Mouse (Mus musculus) layer of hippocampus, adult 9-11 months (tissue): ENCODE data around the gene Pstpip1.
A peak's percentile ranks its signal among the peaks of the same experiment; 100 is the strongest.

Experiments used
- DNase-seq: peaks from one replicate; pipeline ENCODE4 v3.0.0; 2022

Pstpip1 gene

GRCm38 (mm10) chr9:56151745-56152481, 62.2 kb downstream of the Pstpip1 start:
- DNase-seq = peak; percentile 56

GRCm38 (mm10) chr9:56152482-56153007, 62.8 kb downstream of the Pstpip1 start:
- DNase-seq = no peak

GRCm38 (mm10) chr9:56154572-56154971, 64.8 kb downstream of the Pstpip1 start:
- DNase-seq = no peak

GRCm38 (mm10) chr9:56158077-56158476, 68.3 kb downstream of the Pstpip1 start:
- no peak for DNase-seq

GRCm38 (mm10) chr9:56159456-56159855, 69.7 kb downstream of the Pstpip1 start:
- no peak for DNase-seq

- peak; percentile 93 for DNase-seq
Measured at GRCm38 (mm10) chr9:56160341-56161141, 70.8 kb downstream of the Pstpip1 start.

- no peak for DNase-seq
Measured at GRCm38 (mm10) chr9:56165377-56165776, 75.6 kb downstream of the Pstpip1 start, which contains the start of gene Tspan3. TSS of gene Tspan3 (minus strand) at chr9:56165477.

- no peak for DNase-seq
Measured at GRCm38 (mm10) chr9:56166161-56166560, 76.4 kb downstream of the Pstpip1 start.

- no peak for DNase-seq
Measured at GRCm38 (mm10) chr9:56167690-56168089, 77.9 kb downstream of the Pstpip1 start.

GRCm38 (mm10) chr9:56175316-56175715, 85.6 kb downstream of the Pstpip1 start:
- no peak for DNase-seq

- no peak for DNase-seq
Measured at GRCm38 (mm10) chr9:56177354-56177753, 87.6 kb downstream of the Pstpip1 start.
